Mouse (Mus musculus) heart, adult 2 months (tissue): ENCODE measurements at regions not wholly inside any gene's neighbourhood (a gene's known extent, or its start where the extent isn't known, plus 50 kb on each side); places are given as distances from the start of the nearest gene placed in this dataset.

Experiments
- DNase-seq, 2 experiments: peaks; one replicate each; pipeline ENCODE4 v3.0.0; 2021
- H3K27ac ChIP-seq: fragments of 200-600 bp; 2 replicates; pipeline ENCODE4 v1.8.1; 2022
- H3K27me3 ChIP-seq: fragments of 200-500 bp; 2 replicates; pipeline ENCODE4 v1.6.1; 2012; ENCODE audit warnings: mild to moderate bottlenecking, low read length, inconsistent platforms, mixed read lengths; ENCODE audit not compliant: control insufficient read depth, insufficient read depth
- H3K36me3 ChIP-seq: fragments of 200-500 bp; 2 replicates; pipeline ENCODE4 v1.6.1; 2012; ENCODE audit warnings: low read length, inconsistent platforms; ENCODE audit not compliant: control insufficient read depth, insufficient read depth
- H3K4me1 ChIP-seq: fragments of 200-500 bp; 2 replicates; pipeline ENCODE4 v1.6.1; 2011; ENCODE audit warnings: low read length; ENCODE audit not compliant: control insufficient read depth, insufficient read depth
- H3K4me3 ChIP-seq: fragments of 200-600 bp; 2 replicates; pipeline ENCODE4 v1.8.1; 2022
- H3K79me2 ChIP-seq: fragments of 200-500 bp; replicated peaks from 2 replicates; pipeline ENCODE4 v1.6.1; 2012; ENCODE audit warnings: mild to moderate bottlenecking, inconsistent platforms, low read length, moderate library complexity, mixed read lengths; ENCODE audit not compliant: control insufficient read depth, insufficient read depth
- H3K9ac ChIP-seq: fragments of 200-500 bp; 2 replicates; pipeline ENCODE4 v1.6.1; 2012; ENCODE audit warnings: low read depth, mild to moderate bottlenecking, control low read depth, inconsistent platforms, low read length, mixed read lengths
- CTCF ChIP-seq: fragments of 200-600 bp; IDR thresholded peaks from 2 replicates; pipeline ENCODE4 v1.8.1; 2022; ENCODE audit warnings: antibody characterized with exemption, mild to moderate bottlenecking, moderate library complexity
- EP300 ChIP-seq: fragments of 200-500 bp; IDR thresholded peaks from 2 replicates; pipeline ENCODE4 v1.6.1; 2011; ENCODE audit warnings: low read depth, low read length, control low read depth; ENCODE audit not compliant: insufficient read depth
- POLR2A ChIP-seq: fragments of 200-500 bp; IDR thresholded peaks from 2 replicates; pipeline ENCODE4 v1.6.1; 2011; ENCODE audit warnings: mild to moderate bottlenecking, low read depth, low read length, control low read depth; ENCODE audit not compliant: insufficient read depth
- WGBS: fragments of 180-500 bp; shearing (Covaris S2); methylation state at CpG from one replicate; pipeline ENCODE4 v1.1.7; 2018; 5-methylcytosine and 5-hydroxymethylcytosine counted together
- intact Hi-C: fragments of 180-260 bp; cut with DNase I; formaldehyde crosslinking; loops from one replicate; pipeline ENCODE4 v1.15.1; 2025

DNA sequence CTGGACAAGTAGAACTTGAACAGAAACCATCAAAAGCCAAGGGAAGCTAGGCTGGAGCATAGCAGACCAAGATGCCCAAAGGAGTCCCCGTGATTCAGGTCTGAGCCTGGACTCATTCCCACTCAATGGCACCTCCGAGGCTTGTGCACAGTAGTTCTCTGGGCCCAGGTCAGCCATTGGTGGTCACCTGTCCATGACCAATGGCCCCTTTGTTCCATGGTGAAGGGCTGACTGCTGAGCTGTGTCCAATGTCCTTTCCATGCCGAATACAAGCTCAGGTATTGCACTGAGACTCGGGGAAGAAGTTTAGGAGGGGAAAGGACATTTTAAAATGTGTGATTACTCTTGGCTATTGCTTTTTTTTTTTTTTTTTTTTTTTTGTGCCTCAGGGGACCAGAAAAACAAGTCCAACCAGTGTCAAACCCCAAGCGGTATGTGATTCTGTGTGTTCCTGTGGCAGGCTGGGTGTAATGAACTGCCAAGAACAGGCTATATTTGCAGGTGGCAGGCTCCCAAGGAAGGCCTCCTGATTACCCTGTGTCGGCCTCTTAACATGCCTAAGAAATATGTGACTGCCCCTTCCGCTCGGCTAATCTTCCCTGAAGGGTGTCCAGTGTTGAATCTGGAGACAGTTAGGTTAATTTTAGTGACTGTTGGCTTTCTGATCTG is 69.4 kb downstream of the Enc1 start:
- peaks cover 10% of the 10 kb centered on the region for H3K4me1 ChIP-seq
- H3K9ac ChIP-seq: no peak overlapping the region
- H3K4me3 ChIP-seq: no peak overlapping the region
- DNase-seq: peak; percentile 43 to 61
- no peaks in the 10 kb centered on the region for H3K27me3 ChIP-seq
- peaks cover 8% of the 10 kb centered on the region for H3K36me3 ChIP-seq
- no peak for TF ChIP-seq POLR2A
- no peak for TF ChIP-seq CTCF
- no peak for TF ChIP-seq EP300
- intact Hi-C loops: loop anchor here (5.0 kb wide), 1 partner anchor 68 kb away; the partner anchor contains the start of gene Enc1
- no peaks in the 10 kb centered on the region for H3K79me2 ChIP-seq
- 46% methylated on average over 8 of the region's 8 CpGs for WGBS
- no peak overlapping the region for H3K27ac ChIP-seq

DNA sequence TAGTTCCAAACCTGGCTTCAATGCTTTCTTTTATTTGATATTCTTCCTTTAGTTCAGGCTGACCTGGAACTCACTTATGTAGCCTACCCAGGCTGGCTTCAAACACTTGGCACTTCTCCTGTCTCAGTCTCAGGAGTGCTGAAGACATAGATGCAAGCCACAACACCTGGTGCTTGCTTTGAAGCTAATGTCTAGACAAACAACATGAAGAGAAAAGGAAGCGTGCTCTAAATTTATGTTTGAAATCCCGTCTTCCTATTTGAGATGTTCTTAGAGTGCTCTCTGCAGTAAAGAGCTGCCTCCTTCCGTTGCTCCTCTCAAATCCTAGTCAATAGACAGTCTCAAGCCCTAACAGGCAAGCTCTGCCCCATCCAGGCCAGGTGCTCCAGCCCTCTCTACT is 68.5 kb downstream of the Enc1 start:
- H3K27me3 ChIP-seq: no peaks in the 10 kb centered on the region
- intact Hi-C loops: no loop called here
- no peak overlapping the region for H3K4me3 ChIP-seq
- no peaks in the 10 kb centered on the region for H3K79me2 ChIP-seq
- no peak for TF ChIP-seq POLR2A
- no peak for TF ChIP-seq CTCF
- no peak for TF ChIP-seq EP300
- H3K36me3 ChIP-seq: peaks cover 8% of the 10 kb centered on the region
- no peak for DNase-seq
- H3K4me1 ChIP-seq: peaks cover 10% of the 10 kb centered on the region
- H3K9ac ChIP-seq: no peak overlapping the region
- H3K27ac ChIP-seq: no peak overlapping the region
- WGBS: 91% methylated on average over 3 of the region's 3 CpGs

DNA sequence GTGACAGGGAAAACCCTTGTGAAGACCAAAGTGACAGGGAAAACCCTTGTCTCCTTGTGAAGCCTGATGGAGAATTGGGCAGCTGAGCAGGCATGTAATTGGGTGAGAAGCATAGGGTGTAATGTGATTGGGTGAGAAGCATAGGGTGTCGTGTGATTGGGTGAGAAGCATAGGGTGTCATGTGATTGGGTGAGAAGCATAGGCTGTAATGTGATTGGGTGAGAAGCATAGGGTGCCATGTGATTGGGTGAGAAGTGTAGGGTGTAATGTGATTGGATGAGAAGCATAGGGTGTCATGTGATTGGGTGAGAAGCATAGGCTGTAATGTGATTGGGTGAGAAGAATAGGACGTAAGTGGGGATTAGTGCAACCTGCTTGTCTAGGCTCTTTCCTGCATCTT is 67.5 kb downstream of the Enc1 start:
- no peak overlapping the region for H3K9ac ChIP-seq
- no peaks in the 10 kb centered on the region for H3K79me2 ChIP-seq
- no peak for TF ChIP-seq CTCF
- no peak for TF ChIP-seq EP300
- TF ChIP-seq POLR2A: no peak
- peaks cover 10% of the 10 kb centered on the region for H3K4me1 ChIP-seq
- peaks cover 8% of the 10 kb centered on the region for H3K36me3 ChIP-seq
- no peak overlapping the region for H3K27ac ChIP-seq
- intact Hi-C loops: no loop called here
- 96% methylated on average over 2 of the region's 2 CpGs for WGBS
- no peaks in the 10 kb centered on the region for H3K27me3 ChIP-seq
- H3K4me3 ChIP-seq: no peak overlapping the region
- no peak for DNase-seq
